Mouse (Mus musculus) ES-Bruce4 (cell line): ENCODE measurements around the gene Pagr1b. TPM values are rescaled to one million over a fixed set of nuclear protein-coding genes. Genes with fewer than 3 reads are reported as not detected.

Experiments used
- H3K27ac ChIP-seq: 2 replicates; pipeline ENCODE4 v1.5.1; 2012; ENCODE audit warnings: low read length, inconsistent platforms; ENCODE audit not compliant: insufficient read depth
- H3K27me3 ChIP-seq: 2 replicates; pipeline ENCODE4 v1.6.1; 2012; ENCODE audit warnings: mild to moderate bottlenecking, low read length, inconsistent platforms; ENCODE audit not compliant: control insufficient read depth, poor library complexity, insufficient read depth, severe bottlenecking
- H3K36me3 ChIP-seq: 2 replicates; pipeline ENCODE4 v1.6.1; 2012; ENCODE audit warnings: inconsistent platforms, mild to moderate bottlenecking, low read length, moderate library complexity; ENCODE audit not compliant: control insufficient read depth, poor library complexity, insufficient read depth, severe bottlenecking
- H3K4me1 ChIP-seq: one replicate; pipeline ENCODE4 v1.8.1; 2011; ENCODE audit warnings: low read length; ENCODE audit not compliant: control insufficient read depth, insufficient read depth
- H3K4me3 ChIP-seq: 2 replicates; pipeline ENCODE4 v1.5.1; 2011; ENCODE audit warnings: low read depth, mild to moderate bottlenecking, low read length
- H3K9ac ChIP-seq: 2 replicates; pipeline ENCODE4 v1.6.1; 2012; ENCODE audit warnings: low read depth, mild to moderate bottlenecking, inconsistent platforms; ENCODE audit not compliant: poor library complexity, severe bottlenecking
- H3K9me3 ChIP-seq: replicated peaks from 2 replicates; pipeline ENCODE4 v1.6.1; 2012; ENCODE audit warnings: mild to moderate bottlenecking, low read length, inconsistent platforms; ENCODE audit not compliant: control insufficient read depth, poor library complexity, insufficient read depth, severe bottlenecking
- CTCF ChIP-seq: IDR thresholded peaks from one replicate; pipeline ENCODE4 v1.8.1; 2011; ENCODE audit warnings: low read depth, low read length
- EP300 ChIP-seq: IDR thresholded peaks from 2 replicates; pipeline ENCODE4 v1.6.1; 2011; ENCODE audit warnings: low read depth, low read length; ENCODE audit not compliant: insufficient read depth
- POLR2A ChIP-seq: IDR thresholded peaks from one replicate; pipeline ENCODE4 v1.8.1; 2011; ENCODE audit warnings: low read length; ENCODE audit not compliant: insufficient read depth
- polyA plus RNA-seq: library from polyadenylated mRNA; stranded (reverse); fragments of >200 nt; gene quantifications from 2 replicates; pipeline ENCODE4 v1.2.4, GENCODE M21; 2011; ENCODE audit warnings: low read depth; ENCODE audit not compliant: missing spikeins, insufficient read depth, insufficient read length

Gene Pagr1b
- polyA plus RNA-seq, 1 experiment, result 26.6 TPM

DNA sequence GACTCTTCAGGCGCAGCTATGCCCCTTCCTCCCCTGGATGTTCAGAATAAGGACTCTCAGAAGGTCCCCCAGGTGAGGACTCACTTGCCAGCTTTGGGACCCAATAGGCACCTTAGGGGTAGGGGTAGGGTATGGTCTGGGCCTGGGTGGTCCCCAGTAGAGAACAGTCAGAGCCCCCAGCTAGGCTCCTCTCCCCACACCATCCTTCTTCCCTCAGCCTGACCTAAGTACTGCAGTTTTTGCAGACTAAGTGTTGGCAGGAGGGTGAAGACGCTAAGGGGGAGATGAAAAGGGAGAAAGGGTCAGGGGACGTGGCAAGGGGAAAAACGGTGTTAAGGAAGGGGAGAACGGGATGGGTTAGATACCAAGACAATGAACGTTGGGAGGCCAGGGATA, 1.7 kb upstream of the Pagr1b start:
- Histone ChIP-seq H3K9me3 (no peaks in the 10 kb centered on the region), H3K4me3 (no peak overlapping the region), H3K4me1 (peaks cover under 1% of the 10 kb centered on the region), H3K27ac (no peak overlapping the region), H3K9ac (peak overlapping the region; percentile 21; the same call in 1 of the 2 replicates), H3K36me3 (peaks cover 15% of the 10 kb centered on the region), H3K27me3 (no peaks in the 10 kb centered on the region)
- TF ChIP-seq CTCF (no peak), POLR2A (no peak), EP300 (no peak)

GRCm38 (mm10) chr7:127016971-127017949, 976 bp upstream of the Pagr1b start, which contains the start of gene Pagr1a:
Pagr1a (minus strand) TSS chr7:127017352.
- H3K9me3 ChIP-seq, result no peaks in the 10 kb centered on the region
- no peaks in the 10 kb centered on the region for H3K27me3 ChIP-seq
- H3K4me1 ChIP-seq, result peaks cover 5% of the 10 kb centered on the region
- peaks cover 10% of the 10 kb centered on the region for H3K36me3 ChIP-seq
- H3K27ac ChIP-seq, result peak within 1 kb of the TSS; percentile 63
- H3K9ac ChIP-seq, result peak within 1 kb of the TSS; percentile 71
- TF ChIP-seq CTCF (peak; percentile 79), POLR2A (peak; percentile 28), EP300 (no peak)
- peak within 1 kb of the TSS; percentile 89 for H3K4me3 ChIP-seq

DNA sequence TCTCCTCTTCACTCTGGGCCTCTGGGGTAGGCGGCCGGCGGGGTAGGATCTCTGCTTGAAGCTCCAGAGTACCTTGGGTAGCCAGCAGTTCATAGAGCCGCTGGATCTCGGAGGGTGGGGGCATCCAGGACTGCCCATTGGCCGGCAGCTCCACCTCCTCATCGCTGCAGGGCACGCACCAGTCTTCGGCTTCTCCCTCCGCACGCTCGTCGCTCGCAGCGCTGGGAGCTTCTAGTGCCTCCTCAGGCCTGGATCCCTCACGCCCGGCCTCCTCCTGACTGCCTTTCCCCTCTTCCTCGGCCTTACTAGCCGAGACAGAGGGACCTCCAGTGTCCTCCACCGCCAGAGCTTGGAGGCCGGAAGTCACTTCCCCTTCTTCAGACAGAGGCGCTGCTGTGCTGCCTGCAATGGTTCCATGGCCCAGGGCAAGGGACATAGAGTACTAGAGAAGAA, 228 bp upstream of the Pagr1b start:
- TF ChIP-seq CTCF (no peak), POLR2A (no peak), EP300 (no peak)
- peaks cover 5% of the 10 kb centered on the region for H3K4me1 ChIP-seq
- H3K9me3 ChIP-seq, result no peaks in the 10 kb centered on the region
- no peaks in the 10 kb centered on the region for H3K27me3 ChIP-seq
- peak overlapping the region; percentile 36 for H3K27ac ChIP-seq
- H3K4me3 ChIP-seq, result peak overlapping the region; percentile 89
- peak overlapping the region; percentile 71 for H3K9ac ChIP-seq
- peaks cover 9% of the 10 kb centered on the region for H3K36me3 ChIP-seq

DNA sequence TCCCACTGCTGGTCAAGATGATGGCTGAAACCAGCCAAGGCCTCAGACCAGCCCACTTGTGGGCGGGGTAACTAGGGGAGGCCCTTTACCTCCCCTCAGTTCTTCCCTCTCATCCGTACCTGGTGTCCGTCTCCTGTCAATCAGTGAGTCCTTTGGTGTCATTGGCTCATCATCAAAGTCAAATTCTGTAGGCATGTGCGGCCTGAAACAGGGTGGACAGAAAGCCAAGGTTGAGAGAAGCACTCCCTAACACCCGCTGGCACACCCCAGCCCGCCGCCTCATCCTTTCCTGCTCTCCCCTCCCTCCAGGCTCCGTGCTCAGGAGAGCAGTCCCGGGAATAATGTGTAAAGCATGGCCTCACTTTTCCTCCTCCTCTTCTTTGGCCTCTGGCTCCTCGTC, 203 bp downstream of the Pagr1b start:
- Histone ChIP-seq H3K27ac (peak overlapping the region; percentile 36), H3K9ac (peak overlapping the region; percentile 71), H3K9me3 (no peaks in the 10 kb centered on the region), H3K4me1 (peaks cover 5% of the 10 kb centered on the region), H3K36me3 (peaks cover 9% of the 10 kb centered on the region), H3K27me3 (no peaks in the 10 kb centered on the region), H3K4me3 (peak overlapping the region; percentile 89)
- TF ChIP-seq EP300, result no peak
- TF ChIP-seq CTCF, result no peak
- peak; percentile 40 for TF ChIP-seq POLR2A

DNA sequence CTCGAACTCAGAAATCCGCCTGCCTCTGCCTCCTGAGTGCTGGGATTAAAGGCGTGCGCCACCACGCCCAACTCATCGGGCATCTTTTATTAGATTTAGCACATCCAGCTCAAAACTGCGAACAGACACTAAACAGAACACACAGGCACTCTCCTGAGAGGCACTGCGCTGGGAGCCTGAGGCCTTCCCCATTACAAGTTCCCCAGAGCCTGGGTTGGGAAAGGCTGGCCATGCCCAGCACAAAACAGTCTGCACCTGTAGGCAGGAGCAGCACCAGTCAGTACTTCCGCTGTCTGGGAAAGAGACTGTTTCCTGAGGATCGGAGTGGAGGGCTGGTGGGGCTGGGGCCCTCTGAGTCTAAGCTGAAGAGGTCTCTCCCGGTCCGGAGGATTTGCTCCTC, 1.3 kb downstream of the Pagr1b start:
- Histone ChIP-seq H3K4me1 (peaks cover 5% of the 10 kb centered on the region), H3K27ac (peak overlapping the region; percentile 61), H3K9ac (peak overlapping the region; percentile 35), H3K4me3 (no peak overlapping the region), H3K27me3 (no peaks in the 10 kb centered on the region), H3K9me3 (no peaks in the 10 kb centered on the region), H3K36me3 (peaks cover 9% of the 10 kb centered on the region)
- no peak for TF ChIP-seq CTCF
- no peak for TF ChIP-seq POLR2A
- TF ChIP-seq EP300, result no peak

DNA sequence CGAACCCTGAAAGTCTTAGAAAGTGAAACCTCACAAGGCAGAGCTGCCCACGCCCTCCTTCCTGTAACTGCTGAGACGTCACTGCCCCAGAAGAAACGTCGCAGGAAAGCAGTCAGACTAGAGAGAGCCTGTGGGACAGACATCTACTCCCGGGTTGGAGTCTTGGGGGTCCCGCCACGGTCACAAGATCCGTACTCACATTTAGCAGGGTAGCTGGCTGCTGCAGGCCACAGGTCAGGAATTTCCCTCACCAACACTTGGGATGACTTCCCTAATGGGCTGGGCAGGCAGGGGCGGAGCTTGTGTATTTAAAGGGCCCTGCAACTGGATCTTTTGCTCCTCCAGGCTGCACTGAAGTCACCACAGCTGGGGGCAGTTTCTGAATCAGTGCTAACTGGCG, 2.0 kb downstream of the Pagr1b start, which contains the start of gene Mvp:
TSS of gene Mvp (minus strand) at position 302 of the 400 bp plus-strand sequence.
- Histone ChIP-seq H3K27ac (peak within 1 kb of the TSS; percentile 61), H3K27me3 (no peaks in the 10 kb centered on the region), H3K9me3 (no peaks in the 10 kb centered on the region), H3K36me3 (peaks cover 9% of the 10 kb centered on the region), H3K4me3 (peak within 1 kb of the TSS; percentile 70), H3K9ac (peak within 1 kb of the TSS; percentile 35), H3K4me1 (peaks cover 5% of the 10 kb centered on the region)
- no peak for TF ChIP-seq POLR2A
- no peak for TF ChIP-seq EP300
- no peak for TF ChIP-seq CTCF
